Mouse (Mus musculus) stomach, postnatal 0 days (tissue): ENCODE results near the gene Ezh1. TPM values are rescaled to one million over a fixed set of nuclear protein-coding genes. Genes with fewer than 3 reads are reported as not detected.

Experiments used
- ATAC-seq: fragments of 200-750 bp; cut with Nextera tagmentation; 2 replicates; pipeline ENCODE4 v1.8.0; 2017; ENCODE audit not compliant: low FRiP score, low TSS enrichment
- DNase-seq: peaks from one replicate; pipeline ENCODE4 v3.0.0-alpha.2; 2016; ENCODE audit warnings: low spot score
- H3K27ac ChIP-seq: fragments of 300-500 bp; sonication (generic); replicated peaks from 2 replicates; pipeline ENCODE4 v1.5.1; 2014; ENCODE audit warnings: mild to moderate bottlenecking, control low read depth
- H3K27me3 ChIP-seq: fragments of 300-500 bp; sonication (generic); 2 replicates; pipeline ENCODE4 v1.6.1; 2014; ENCODE audit warnings: low read length; ENCODE audit not compliant: control insufficient read depth, insufficient read depth
- H3K36me3 ChIP-seq: fragments of 300-500 bp; sonication (generic); 2 replicates; pipeline ENCODE4 v1.6.1; 2014; ENCODE audit warnings: low read length, mixed read lengths; ENCODE audit not compliant: control insufficient read depth, insufficient read depth
- H3K4me1 ChIP-seq: fragments of 300-500 bp; sonication (generic); replicated peaks from 2 replicates; pipeline ENCODE4 v1.6.1; 2014; ENCODE audit warnings: antibody characterized with exemption; ENCODE audit not compliant: control insufficient read depth, insufficient read depth
- H3K4me2 ChIP-seq: fragments of 300-500 bp; sonication (generic); replicated peaks from 2 replicates; pipeline ENCODE4 v1.6.1; 2014; ENCODE audit warnings: low read depth, mild to moderate bottlenecking, control low read depth, moderate library complexity
- H3K4me3 ChIP-seq: fragments of 300-500 bp; sonication (generic); 2 replicates; pipeline ENCODE4 v1.5.1; 2014; ENCODE audit warnings: low read depth, low read length, control low read depth
- H3K9ac ChIP-seq: fragments of 300-500 bp; sonication (generic); 2 replicates; pipeline ENCODE4 v1.6.1; 2014; ENCODE audit warnings: mild to moderate bottlenecking, low read length, control low read depth, mixed read lengths
- H3K9me3 ChIP-seq: fragments of 300-500 bp; sonication (generic); 2 replicates; pipeline ENCODE4 v1.6.1; 2016; ENCODE audit warnings: low read length; ENCODE audit not compliant: control insufficient read depth
- CTCF ChIP-seq: IDR thresholded peaks from 2 replicates; pipeline ENCODE4 v1.5.1; 2016; ENCODE audit warnings: antibody characterized with exemption, low read depth, mild to moderate bottlenecking, moderate library complexity
- EP300 ChIP-seq: optimal IDR thresholded peaks from 2 replicates; pipeline ENCODE3; 2016; ENCODE audit warnings: antibody characterized with exemption
- WGBS: fragments of 180-500 bp; shearing (Covaris S2); extraction: QIAGEN DNeasy Blood & Tissue Kit; methylation state at CpG from one replicate; pipeline ENCODE4 v1.1.7; 2014; 5-methylcytosine and 5-hydroxymethylcytosine counted together
- polyA plus RNA-seq: library from polyadenylated mRNA; unstranded; fragments of >200 nt; fragmentation: Nextera tagmentation; extraction: Ambion mirVana; gene quantifications from 2 replicates; pipeline ENCODE4 v1.2.1, GENCODE M21; 2015

The Ezh1 gene
- polyA plus RNA-seq, 1 experiment from 2014 or later, result 8.1 TPM

- DNase-seq, result no peak
- no peak for TF ChIP-seq CTCF
- no peak for TF ChIP-seq EP300
- Histone ChIP-seq H3K27ac (no peak overlapping the region), H3K27me3 (no peaks in the 10 kb centered on the region), H3K4me1 (no peaks in the 10 kb centered on the region), H3K4me3 (no peak overlapping the region), H3K9ac (no peak overlapping the region), H3K9me3 (no peaks in the 10 kb centered on the region), H3K4me2 (no peak overlapping the region), H3K36me3 (no peaks in the 10 kb centered on the region)
- 84% methylated on average over 12 of the region's 12 CpGs for whole genome bisulfite sequencing
- ATAC-seq, result no peak
Measured at GRCm38 (mm10) chr11:101184984-101185383, 41.3 kb downstream of the Ezh1 start.

- 73% methylated on average over 14 of the region's 14 CpGs for WGBS
- H3K4me1 ChIP-seq, result no peaks in the 10 kb centered on the region
- TF ChIP-seq CTCF, result no peak
- no peak for TF ChIP-seq EP300
Measured at GRCm38 (mm10) chr11:101182771-101183517, 43.3 kb downstream of the Ezh1 start.

GRCm38 (mm10) chr11:101181961-101182360 is 44.3 kb downstream of the Ezh1 start:
- H3K27me3 ChIP-seq, result no peaks in the 10 kb centered on the region
- 89% methylated on average over 11 of the region's 11 CpGs for WGBS
- H3K4me3 ChIP-seq, result no peak overlapping the region
- H3K36me3 ChIP-seq, result no peaks in the 10 kb centered on the region
- H3K27ac ChIP-seq, result no peak overlapping the region
- H3K9me3 ChIP-seq, result no peaks in the 10 kb centered on the region
- TF ChIP-seq CTCF (no peak), EP300 (no peak)
- DNase-seq (no peak), ATAC-seq (no peak)
- H3K4me1 ChIP-seq, result no peaks in the 10 kb centered on the region; the same call in 1 of the 2 replicates
- H3K9ac ChIP-seq, result no peak overlapping the region
- no peak overlapping the region for H3K4me2 ChIP-seq

More at GRCm38 (mm10) chr11:101182771-101183517, 43.3 kb downstream of the Ezh1 start:
- no peak overlapping the region for H3K27ac ChIP-seq
- no peak overlapping the region; the same call in 1 of the 2 replicates for H3K9ac ChIP-seq
- DNase-seq (no peak), ATAC-seq (no peak)
- no peaks in the 10 kb centered on the region for H3K27me3 ChIP-seq
- no peak overlapping the region for H3K4me2 ChIP-seq
- H3K9me3 ChIP-seq, result no peaks in the 10 kb centered on the region
- H3K4me3 ChIP-seq, result no peak overlapping the region
- no peaks in the 10 kb centered on the region for H3K36me3 ChIP-seq

- ATAC-seq (no peak), DNase-seq (peak; percentile 82)
- peak; percentile 90 for TF ChIP-seq CTCF
- no peak for TF ChIP-seq EP300
- 41% methylated on average over 10 of the region's 10 CpGs for WGBS
- Histone ChIP-seq H3K27ac (no peak overlapping the region), H3K4me1 (peaks cover 2% of the 10 kb centered on the region; the same call in 1 of the 2 replicates), H3K4me3 (no peak overlapping the region), H3K9me3 (no peaks in the 10 kb centered on the region), H3K9ac (no peak overlapping the region), H3K4me2 (no peak overlapping the region), H3K36me3 (no peaks in the 10 kb centered on the region), H3K27me3 (no peaks in the 10 kb centered on the region)
Measured at GRCm38 (mm10) chr11:101180846-101181740, 45.2 kb downstream of the Ezh1 start.

GRCm38 (mm10) chr11:101180261-101180660 is 46.0 kb downstream of the Ezh1 start:
- TF ChIP-seq CTCF (no peak), EP300 (no peak)
- WGBS, result 54% methylated on average over 17 of the region's 17 CpGs

GRCm38 (mm10) chr11:101179306-101179705 is 47.0 kb downstream of the Ezh1 start:
- H3K4me2 ChIP-seq, result no peak overlapping the region
- H3K27me3 ChIP-seq, result no peaks in the 10 kb centered on the region
- H3K4me1 ChIP-seq, result peaks cover 8% of the 10 kb centered on the region
- DNase-seq, result no peak
- ATAC-seq, result no peak
- H3K9me3 ChIP-seq, result no peaks in the 10 kb centered on the region
- 81% methylated on average over 15 of the region's 15 CpGs for WGBS
- no peaks in the 10 kb centered on the region for H3K36me3 ChIP-seq
- H3K9ac ChIP-seq, result no peak overlapping the region
- TF ChIP-seq CTCF (no peak), EP300 (no peak)
- no peak overlapping the region for H3K4me3 ChIP-seq
- no peak overlapping the region for H3K27ac ChIP-seq

More at GRCm38 (mm10) chr11:101180261-101180660, 46.0 kb downstream of the Ezh1 start:
- Histone ChIP-seq H3K4me1 (peaks cover 4% of the 10 kb centered on the region; the same call in 1 of the 2 replicates), H3K36me3 (no peaks in the 10 kb centered on the region), H3K27ac (no peak overlapping the region), H3K9ac (no peak overlapping the region), H3K27me3 (no peaks in the 10 kb centered on the region), H3K9me3 (no peaks in the 10 kb centered on the region), H3K4me3 (no peak overlapping the region), H3K4me2 (no peak overlapping the region)
- DNase-seq (no peak), ATAC-seq (no peak)
